Mouse (Mus musculus): ENCODE measurements at regions not wholly inside any gene's neighbourhood (a gene's known extent, or its start where the extent isn't known, plus 50 kb on each side); places are given as distances from the start of the nearest gene placed in this dataset. TPM values are rescaled to one million over a fixed set of nuclear protein-coding genes. Genes with fewer than 3 reads are reported as not detected.

- no peak for DNase-seq
- intact Hi-C loops (cut with DNase I), result no loop called here
These were observed 67.8 kb upstream of the Adgra3 start for GRCm38 (mm10) chr5:50126594-50126993.

- intact Hi-C loops (cut with DNase I), result no loop called here
These were observed 67.4 kb upstream of the Adgra3 start for GRCm38 (mm10) chr5:50126177-50126576.

GRCm38 (mm10) chr5:50125676-50126075 lies 66.9 kb upstream of the Adgra3 start:
- DNase-seq, result no peak
- intact Hi-C loops (cut with DNase I), result no loop called here

More at GRCm38 (mm10) chr5:50126177-50126576, 67.4 kb upstream of the Adgra3 start:
- no peak for DNase-seq

- intact Hi-C loops (cut with DNase I), result no loop called here
- DNase-seq, result no peak
These were observed 64.0 kb upstream of the Adgra3 start for GRCm38 (mm10) chr5:50122829-50123241.

GRCm38 (mm10) chr5:50119860-50120259 lies 61.1 kb upstream of the Adgra3 start:
- intact Hi-C loops (cut with DNase I), result no loop called here
- DNase-seq, result no peak

Small RNA genes lying in the stretch of these regions (microRNA-seq; reads per million reads assigned to microRNA genes)
- not detected for gene Mir8117

All from left cerebral cortex, postnatal 4 days (tissue).